Mouse (Mus musculus): Measurements from ENCODE around the gene Dimt1. TPM values are rescaled to one million over a fixed set of nuclear protein-coding genes. Genes with fewer than 3 reads are reported as not detected.

Gene Dimt1
- total and polyA plus RNA-seq, 2 experiments from 2014 or later = 4.0 to 16.2 TPM

- Histone ChIP-seq H3K9me3 (replicated peaks; ENCODE audit: control insufficient read depth, low read length) (no peaks in the 10 kb centered on the region), H3K9ac (replicated peaks; ENCODE audit: low read depth, low read length) (no peak overlapping the region), H3K36me3 (replicated peaks; ENCODE audit: control insufficient read depth, insufficient read depth, low read length) (peaks cover 13% of the 10 kb centered on the region), H3K4me3 (ENCODE audit: low read depth, low read length) (no peak overlapping the region), H3K4me2 (ENCODE audit: low read depth, low read length) (no peak overlapping the region), H3K27me3 (ENCODE audit: control insufficient read depth, insufficient read depth, low read length) (no peaks in the 10 kb centered on the region), H3K27ac (ENCODE audit: low read depth) (no peak overlapping the region), H3K4me1 (ENCODE audit: control insufficient read depth, insufficient read depth) (peaks cover 12% of the 10 kb centered on the region)
- ATAC-seq (ENCODE audit: insufficient read depth, low read depth) (no peak), DNase-seq (ENCODE audit: low spot score) (no peak)
- TF ChIP-seq EP300 (IDR thresholded peaks at IDR 0.05; ENCODE audit: low read depth) (no peak), CTCF (IDR thresholded peaks at IDR 0.05; ENCODE audit: low read depth) (no peak)
- 74% methylated on average over 9 of the region's 9 CpGs for WGBS
Observed at GRCm38 (mm10) chr13:106945518-106945917, 1.4 kb upstream of the Dimt1 start.

- H3K27ac ChIP-seq (ENCODE audit: low read depth) = no peak overlapping the region
Observed at GRCm38 (mm10) chr13:106947583-106947982, 656 bp downstream of the Dimt1 start.

GRCm38 (mm10) chr13:106954880-106955279 lies 8.0 kb downstream of the Dimt1 start:
- no peaks in the 10 kb centered on the region for H3K27me3 ChIP-seq (ENCODE audit: control insufficient read depth, insufficient read depth, low read length)
- WGBS = 50% methylated on average over 3 of the region's 3 CpGs
- no peak for TF ChIP-seq CTCF (IDR thresholded peaks at IDR 0.05; ENCODE audit: low read depth)
- no peak for TF ChIP-seq EP300 (IDR thresholded peaks at IDR 0.05; ENCODE audit: low read depth)
- peak overlapping the region; percentile 82 for H3K27ac ChIP-seq (ENCODE audit: low read depth)
- no peaks in the 10 kb centered on the region for H3K4me1 ChIP-seq (ENCODE audit: control insufficient read depth, insufficient read depth)
- H3K36me3 ChIP-seq (replicated peaks; ENCODE audit: control insufficient read depth, insufficient read depth, low read length) = peaks cover 64% of the 10 kb centered on the region
- H3K9ac ChIP-seq (replicated peaks; ENCODE audit: low read depth, low read length) = no peak overlapping the region; the same call in 1 of the 2 replicates
- H3K9me3 ChIP-seq (replicated peaks; ENCODE audit: control insufficient read depth, low read length) = no peaks in the 10 kb centered on the region
- DNase-seq (ENCODE audit: low spot score) (peak; percentile 30), ATAC-seq (ENCODE audit: insufficient read depth, low read depth) (peak; percentile 67)
- H3K4me2 ChIP-seq (ENCODE audit: low read depth, low read length) = no peak overlapping the region
- no peak overlapping the region for H3K4me3 ChIP-seq (ENCODE audit: low read depth, low read length)

More at GRCm38 (mm10) chr13:106947583-106947982, 656 bp downstream of the Dimt1 start:
- 2% methylated on average over 6 of the region's 6 CpGs for WGBS
- H3K9ac ChIP-seq (replicated peaks; ENCODE audit: low read depth, low read length) = peak overlapping the region; percentile 85
- no peaks in the 10 kb centered on the region for H3K9me3 ChIP-seq (replicated peaks; ENCODE audit: control insufficient read depth, low read length)
- ATAC-seq (ENCODE audit: insufficient read depth, low read depth) = no peak
- no peaks in the 10 kb centered on the region for H3K27me3 ChIP-seq (ENCODE audit: control insufficient read depth, insufficient read depth, low read length)
- peaks cover 28% of the 10 kb centered on the region for H3K36me3 ChIP-seq (replicated peaks; ENCODE audit: control insufficient read depth, insufficient read depth, low read length)
- H3K4me2 ChIP-seq (ENCODE audit: low read depth, low read length) = peak overlapping the region; percentile 73
- peaks cover 12% of the 10 kb centered on the region for H3K4me1 ChIP-seq (ENCODE audit: control insufficient read depth, insufficient read depth)
- no peak for DNase-seq (ENCODE audit: low spot score)
- peak overlapping the region; percentile 97 for H3K4me3 ChIP-seq (ENCODE audit: low read depth, low read length)
- TF ChIP-seq CTCF (IDR thresholded peaks at IDR 0.05; ENCODE audit: low read depth) = no peak
- TF ChIP-seq EP300 (IDR thresholded peaks at IDR 0.05; ENCODE audit: low read depth) = no peak

GRCm38 (mm10) chr13:106957554-106957953 lies 10.6 kb downstream of the Dimt1 start:
- H3K9ac ChIP-seq (replicated peaks; ENCODE audit: low read depth, low read length) = no peak overlapping the region
- no peaks in the 10 kb centered on the region for H3K4me1 ChIP-seq (ENCODE audit: control insufficient read depth, insufficient read depth)
- H3K27ac ChIP-seq (ENCODE audit: low read depth) = no peak overlapping the region
- no peak for TF ChIP-seq EP300 (IDR thresholded peaks at IDR 0.05; ENCODE audit: low read depth)
- no peak for TF ChIP-seq CTCF (IDR thresholded peaks at IDR 0.05; ENCODE audit: low read depth)
- no peak for ATAC-seq (ENCODE audit: insufficient read depth, low read depth)
- H3K9me3 ChIP-seq (replicated peaks; ENCODE audit: control insufficient read depth, low read length) = no peaks in the 10 kb centered on the region
- 89% methylated on average over 4 of the region's 4 CpGs for WGBS
- no peak for DNase-seq (ENCODE audit: low spot score)
- H3K4me2 ChIP-seq (ENCODE audit: low read depth, low read length) = no peak overlapping the region
- peaks cover 62% of the 10 kb centered on the region for H3K36me3 ChIP-seq (replicated peaks; ENCODE audit: control insufficient read depth, insufficient read depth, low read length)
- H3K27me3 ChIP-seq (ENCODE audit: control insufficient read depth, insufficient read depth, low read length) = no peaks in the 10 kb centered on the region
- no peak overlapping the region for H3K4me3 ChIP-seq (ENCODE audit: low read depth, low read length)

- no peaks in the 10 kb centered on the region for H3K4me1 ChIP-seq (ENCODE audit: control insufficient read depth, insufficient read depth)
- WGBS = 79% methylated on average over 3 of the region's 3 CpGs
- DNase-seq (ENCODE audit: low spot score) = no peak
- no peak overlapping the region for H3K27ac ChIP-seq (ENCODE audit: low read depth)
- no peaks in the 10 kb centered on the region for H3K27me3 ChIP-seq (ENCODE audit: control insufficient read depth, insufficient read depth, low read length)
- TF ChIP-seq CTCF (IDR thresholded peaks at IDR 0.05; ENCODE audit: low read depth) (no peak), EP300 (IDR thresholded peaks at IDR 0.05; ENCODE audit: low read depth) (no peak)
- H3K4me2 ChIP-seq (ENCODE audit: low read depth, low read length) = no peak overlapping the region
- H3K4me3 ChIP-seq (ENCODE audit: low read depth, low read length) = no peak overlapping the region
- no peak for ATAC-seq (ENCODE audit: insufficient read depth, low read depth)
- H3K36me3 ChIP-seq (replicated peaks; ENCODE audit: control insufficient read depth, insufficient read depth, low read length) = peaks cover 60% of the 10 kb centered on the region
- no peak overlapping the region for H3K9ac ChIP-seq (replicated peaks; ENCODE audit: low read depth, low read length)
- H3K9me3 ChIP-seq (replicated peaks; ENCODE audit: control insufficient read depth, low read length) = no peaks in the 10 kb centered on the region
Observed at GRCm38 (mm10) chr13:106958286-106958685, 11.4 kb downstream of the Dimt1 start.

- DNase-seq (ENCODE audit: low spot score) (no peak), ATAC-seq (ENCODE audit: insufficient read depth, low read depth) (no peak)
- Histone ChIP-seq H3K9me3 (replicated peaks; ENCODE audit: control insufficient read depth, low read length) (no peaks in the 10 kb centered on the region), H3K36me3 (replicated peaks; ENCODE audit: control insufficient read depth, insufficient read depth, low read length) (peaks cover 50% of the 10 kb centered on the region), H3K4me1 (ENCODE audit: control insufficient read depth, insufficient read depth) (no peaks in the 10 kb centered on the region), H3K9ac (replicated peaks; ENCODE audit: low read depth, low read length) (no peak overlapping the region), H3K27ac (ENCODE audit: low read depth) (no peak overlapping the region), H3K4me2 (ENCODE audit: low read depth, low read length) (no peak overlapping the region), H3K4me3 (ENCODE audit: low read depth, low read length) (no peak overlapping the region), H3K27me3 (ENCODE audit: control insufficient read depth, insufficient read depth, low read length) (no peaks in the 10 kb centered on the region)
- 87% methylated on average over 3 of the region's 3 CpGs for WGBS
- TF ChIP-seq CTCF (IDR thresholded peaks at IDR 0.05; ENCODE audit: low read depth) = no peak
- TF ChIP-seq EP300 (IDR thresholded peaks at IDR 0.05; ENCODE audit: low read depth) = no peak
Observed at GRCm38 (mm10) chr13:106960557-106960956, 13.6 kb downstream of the Dimt1 start.

Data from heart, postnatal 0 days (tissue).